Mouse (Mus musculus) ES-E14 (cell line): ENCODE data around the gene Fgf18. TPM values are rescaled to one million over a fixed set of nuclear protein-coding genes. Genes with fewer than 3 reads are reported as not detected.

ENCODE experiments used
- DNase-seq: peaks from one replicate; pipeline ENCODE4 v3.0.0-alpha.2; 2013; ENCODE audit warnings: low read depth, low spot score
- H3K27ac ChIP-seq: 2 replicates; pipeline ENCODE4 v1.5.1; 2012; ENCODE audit warnings: low read depth, mild to moderate bottlenecking, low read length, moderate library complexity, mixed read lengths; ENCODE audit not compliant: poor library complexity, insufficient read depth, severe bottlenecking
- H3K36me3 ChIP-seq: 2 replicates; pipeline ENCODE4 v1.6.1; 2012; ENCODE audit warnings: mild to moderate bottlenecking, low read length, moderate library complexity, mixed read lengths; ENCODE audit not compliant: control insufficient read depth, poor library complexity, insufficient read depth, severe bottlenecking
- H3K4me1 ChIP-seq, 2 experiments: fragments of 150-350 bp in 1 of 2; sonication (generic) in 1 of 2; 2 replicates each; pipeline ENCODE4 v1.6.1; 2012; ENCODE audit warnings: low read length in 2 of 2, mild to moderate bottlenecking in 1 of 2, mixed read lengths in 1 of 2; ENCODE audit not compliant: control insufficient read depth in 2 of 2, insufficient read depth in 2 of 2, poor library complexity in 1 of 2
- H3K4me3 ChIP-seq, 2 experiments: fragments of 150-350 bp in 1 of 2; sonication (generic) in 1 of 2; 2 replicates each; pipeline ENCODE4 v1.5.1; 2012; ENCODE audit warnings: low read length in 2 of 2, low read depth in 1 of 2, mild to moderate bottlenecking in 1 of 2, mixed read lengths in 1 of 2; ENCODE audit not compliant: insufficient read depth in 1 of 2, poor library complexity in 1 of 2, severe bottlenecking in 1 of 2
- H3K9ac ChIP-seq: 2 replicates; pipeline ENCODE4 v1.6.1; 2012; ENCODE audit warnings: low read depth, mild to moderate bottlenecking, low read length, mixed read lengths; ENCODE audit not compliant: poor library complexity, insufficient read depth, severe bottlenecking
- H3K9me3 ChIP-seq: fragments of 150-350 bp; sonication (generic); 2 replicates; pipeline ENCODE4 v1.6.1; 2012; ENCODE audit warnings: low read depth, mild to moderate bottlenecking, low read length; ENCODE audit not compliant: control insufficient read depth, insufficient read depth
- CHD2 ChIP-seq: IDR thresholded peaks from 2 replicates; pipeline ENCODE4 v1.6.1; 2014; ENCODE audit warnings: mild to moderate bottlenecking, low read depth, low read length, inconsistent platforms
- HCFC1 ChIP-seq: IDR thresholded peaks from 2 replicates; pipeline ENCODE4 v1.6.1; 2012; ENCODE audit warnings: low read length, inconsistent platforms, borderline replicate concordance; ENCODE audit not compliant: insufficient read depth
- MAFK ChIP-seq: IDR thresholded peaks from 2 replicates; pipeline ENCODE4 v1.6.1; 2014; ENCODE audit warnings: mild to moderate bottlenecking, low read depth, low read length, inconsistent platforms; ENCODE audit not compliant: insufficient read depth
- ZC3H11A ChIP-seq: IDR thresholded peaks from 2 replicates; pipeline ENCODE4 v1.6.1; 2012; ENCODE audit warnings: low read depth, mild to moderate bottlenecking, inconsistent platforms, low read length, borderline replicate concordance
- ZNF384 ChIP-seq: IDR thresholded peaks from 2 replicates; pipeline ENCODE4 v1.6.1; 2012; ENCODE audit warnings: low read depth, low read length, inconsistent platforms
- in situ Hi-C, 2 experiments: fragments of 600-800 bp; cut with MboI; formaldehyde crosslinking; loops; one replicate each; pipeline ENCODE4 v1.15.1; 2025; ENCODE audit warnings: low sequenced_read_pairs in 2 of 2, inconsistent platforms in 1 of 2; ENCODE audit not compliant: unreplicated experiment in 2 of 2
- total RNA-seq: library from RNA; depleted of rRNA; stranded (reverse); fragments of 300-350 nt; gene quantifications from 2 replicates; pipeline ENCODE4 v1.2.3, GENCODE M21; 2012

Gene Fgf18
- total RNA-seq, 1 experiment: 1.6 TPM

- Histone ChIP-seq H3K27ac (no peak overlapping the region), H3K36me3 (peaks cover 10% of the 10 kb centered on the region), H3K9me3 (no peaks in the 10 kb centered on the region), H3K4me1 (peaks cover 2 to 22% of the 10 kb centered on the region in 2 experiments; a peak in 3 of 4 replicates), H3K9ac (no peak overlapping the region), H3K4me3 (peak overlapping the region; percentile 54 to 78; a peak in 3 of 4 replicates)
- in situ Hi-C loops: no loop called here
- DNase-seq: no peak
- TF ChIP-seq ZNF384: no peak
- TF ChIP-seq HCFC1: no peak
- TF ChIP-seq CHD2: no peak
- no peak for TF ChIP-seq ZC3H11A
Measured at GRCm38 (mm10) chr11:33146651-33147131, 509 bp downstream of the Fgf18 start.

GRCm38 (mm10) chr11:33146143-33146497 lies 1.1 kb downstream of the Fgf18 start:
- Histone ChIP-seq H3K9me3 (no peaks in the 10 kb centered on the region), H3K36me3 (peaks cover 9% of the 10 kb centered on the region), H3K4me3 (no peak overlapping the region), H3K27ac (no peak overlapping the region), H3K4me1 (peaks cover 2 to 22% of the 10 kb centered on the region in 2 experiments; a peak in 3 of 4 replicates), H3K9ac (no peak overlapping the region)
- in situ Hi-C loops: no loop called here
- DNase-seq: no peak
- TF ChIP-seq MAFK: no peak
- TF ChIP-seq CHD2: no peak
- TF ChIP-seq HCFC1: no peak
- TF ChIP-seq ZNF384: no peak
- no peak for TF ChIP-seq ZC3H11A

- Histone ChIP-seq H3K9ac (no peak overlapping the region), H3K9me3 (no peaks in the 10 kb centered on the region), H3K4me1 (peaks cover 2 to 22% of the 10 kb centered on the region in 2 experiments; a peak in 3 of 4 replicates), H3K27ac (no peak overlapping the region), H3K36me3 (peaks cover 7% of the 10 kb centered on the region), H3K4me3 (no peak overlapping the region)
- no peak for DNase-seq
- in situ Hi-C loops: no loop called here
- TF ChIP-seq CHD2: no peak
Measured at GRCm38 (mm10) chr11:33145201-33146142, 1.7 kb downstream of the Fgf18 start.

GRCm38 (mm10) chr11:33143906-33144305 lies 3.3 kb downstream of the Fgf18 start:
- TF ChIP-seq ZC3H11A (no peak), HCFC1 (no peak), ZNF384 (no peak), CHD2 (no peak)
- H3K4me3 ChIP-seq: no peak overlapping the region
- no peaks in the 10 kb centered on the region for H3K9me3 ChIP-seq
- no peak overlapping the region for H3K9ac ChIP-seq
- peaks cover 2 to 22% of the 10 kb centered on the region in 2 experiments; a peak in 3 of 4 replicates for H3K4me1 ChIP-seq
- no peak overlapping the region for H3K27ac ChIP-seq
- H3K36me3 ChIP-seq: no peaks in the 10 kb centered on the region
- no peak for DNase-seq
- in situ Hi-C loops: no loop called here

- DNase-seq: no peak
- no peak overlapping the region for H3K4me3 ChIP-seq
- in situ Hi-C loops: no loop called here
- peaks cover 2 to 18% of the 10 kb centered on the region in 2 experiments; a peak in 3 of 4 replicates for H3K4me1 ChIP-seq
- no peaks in the 10 kb centered on the region for H3K36me3 ChIP-seq
- no peak overlapping the region for H3K27ac ChIP-seq
- TF ChIP-seq ZNF384: no peak
- TF ChIP-seq ZC3H11A: no peak
- no peak for TF ChIP-seq HCFC1
- TF ChIP-seq MAFK: no peak
- no peak for TF ChIP-seq CHD2
- H3K9me3 ChIP-seq: no peaks in the 10 kb centered on the region
- H3K9ac ChIP-seq: no peak overlapping the region
Measured at GRCm38 (mm10) chr11:33142801-33143200, 4.4 kb downstream of the Fgf18 start.
